Mouse (Mus musculus) megakaryocyte progenitor cell, adult 5-6 weeks (primary cell): ENCODE results near the gene AA986860. TPM values are rescaled to one million over a fixed set of nuclear protein-coding genes. Genes with fewer than 3 reads are reported as not detected.

Source experiments
- ATAC-seq: replicated peaks from 2 replicates; pipeline ENCODE4 v1.8.0; 2016; ENCODE audit warnings: mild to moderate bottlenecking, moderate TSS enrichment, inconsistent platforms; ENCODE audit not compliant: poor library complexity
- total RNA-seq, 2 experiments: library from RNA; stranded (forward) in 1 of 2; stranded (reverse) in 1 of 2; fragments of 157-497, 149-512 nt in 1 of 2; fragments of 200-1000 nt in 1 of 2; gene quantifications; 2 replicates each; pipeline versions ENCODE4 v1.2.3 to v1.2.4; 2015 to 2017

The AA986860 gene
- total RNA-seq, 2 experiments from 2014 or later = 0.10 TPM; not detected in 1

- no peak for ATAC-seq
These were observed 39.3 kb downstream of the AA986860 start for GRCm38 (mm10) chr1:130770981-130771494.

DNA sequence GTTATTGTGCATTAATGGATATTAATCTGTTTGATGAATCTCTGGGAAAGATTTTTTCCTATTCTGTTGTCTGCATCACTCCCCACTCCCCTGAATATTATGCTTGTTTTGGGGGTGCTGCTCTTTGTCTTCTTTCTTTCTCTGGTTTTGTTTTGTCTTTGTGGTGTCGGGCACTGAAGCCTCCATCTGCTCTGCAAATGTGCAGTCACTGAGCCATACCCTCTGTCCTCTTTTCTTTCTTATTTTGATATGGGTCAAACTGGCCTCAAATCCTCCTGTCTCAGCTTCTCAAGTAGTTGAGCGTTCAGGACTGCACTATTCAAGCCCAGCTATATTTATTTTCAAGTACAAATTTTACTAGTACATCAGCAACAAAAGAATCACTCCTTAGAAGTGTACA, 43.5 kb downstream of the AA986860 start:
- ATAC-seq = no peak

DNA sequence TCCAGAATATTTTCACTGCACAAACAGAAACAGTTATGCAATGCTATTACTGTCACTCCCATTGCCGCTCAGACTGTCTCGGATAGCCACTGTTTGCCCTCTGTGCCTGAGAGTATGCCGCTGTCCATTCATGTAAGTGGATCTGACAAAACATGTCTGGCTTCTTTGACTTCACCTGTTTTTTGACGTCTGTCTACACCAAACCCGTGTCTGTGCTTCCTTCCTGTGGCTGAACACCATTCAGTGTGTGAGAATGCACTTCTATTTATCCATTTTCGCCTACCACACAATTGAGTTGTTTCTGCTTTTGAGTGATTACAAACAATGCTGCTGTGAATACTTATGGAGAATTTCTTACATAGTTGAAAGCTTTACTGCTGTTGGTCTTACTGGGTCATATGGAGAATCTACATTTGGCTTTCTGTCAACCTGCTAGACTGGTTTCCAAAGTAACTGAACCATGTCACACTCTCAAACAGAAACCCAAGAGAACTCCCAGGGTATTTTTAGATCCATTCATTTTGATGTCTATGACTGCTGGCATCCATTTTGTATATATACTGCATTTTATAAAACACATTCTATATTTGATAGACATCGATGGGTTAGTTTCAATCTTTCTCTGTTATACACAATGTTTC, 44.0 kb downstream of the AA986860 start:
- no peak for ATAC-seq

DNA sequence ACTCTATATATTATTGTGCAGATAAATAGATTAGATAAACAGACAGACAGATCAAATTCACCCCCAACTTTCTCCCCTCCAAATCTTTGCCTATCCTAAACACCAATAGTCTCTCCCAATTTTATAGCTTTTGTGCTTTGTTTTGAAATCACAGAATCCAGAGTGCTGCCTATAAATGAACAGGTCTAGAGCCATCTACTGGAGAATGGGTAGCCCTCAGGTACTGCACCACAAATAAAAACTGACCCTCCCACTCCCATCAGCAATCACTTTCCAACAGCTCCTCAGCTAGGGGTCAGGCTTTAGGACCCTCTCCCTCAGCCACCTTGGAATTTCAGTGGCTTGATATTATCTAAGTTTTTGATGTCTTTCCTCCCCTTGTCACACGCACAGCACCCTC, 44.9 kb downstream of the AA986860 start:
- ATAC-seq = peak; percentile 76

- no peak for ATAC-seq
These were observed 48.1 kb downstream of the AA986860 start for GRCm38 (mm10) chr1:130779867-130780266.

DNA sequence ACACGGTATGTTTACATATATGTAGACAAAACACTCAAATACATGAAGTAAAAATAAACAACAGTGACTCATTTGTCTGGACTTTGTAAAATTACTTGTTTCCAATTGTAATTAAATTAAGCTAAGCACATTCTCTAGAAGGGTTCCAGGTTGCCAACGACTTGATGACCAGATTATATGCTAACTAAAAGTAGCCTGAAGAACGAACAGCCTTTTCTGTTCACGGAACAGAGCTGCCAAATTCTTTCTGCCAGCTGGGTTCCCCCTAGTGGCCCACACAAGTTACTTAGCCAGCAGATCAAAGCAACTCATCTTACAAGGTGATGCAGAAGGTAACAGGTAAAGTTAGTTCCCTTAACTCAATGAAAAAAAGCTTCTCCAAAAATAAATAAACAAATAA, 52.3 kb downstream of the AA986860 start:
- ATAC-seq = peak; percentile 74

DNA sequence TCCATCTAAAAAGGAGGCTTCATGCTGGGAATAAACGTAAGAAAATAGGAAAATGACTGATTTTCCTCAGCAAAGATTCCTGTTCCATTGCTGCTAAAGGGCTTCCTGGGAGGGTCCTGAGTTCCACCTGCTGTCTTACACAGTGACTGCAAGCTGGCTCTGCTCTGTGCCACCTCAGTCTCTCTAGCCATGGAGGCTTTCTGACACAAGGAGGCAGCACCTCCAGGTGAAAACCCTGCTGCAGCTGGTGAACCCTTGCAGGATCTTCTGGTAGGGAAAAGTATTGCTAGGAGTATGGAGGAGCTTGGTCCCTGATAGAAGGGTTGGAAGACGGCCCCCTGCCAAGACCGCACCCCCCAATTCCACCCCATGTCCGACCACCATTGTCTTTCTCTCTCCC, 55.2 kb downstream of the AA986860 start:
- peak; percentile 75 for ATAC-seq

DNA sequence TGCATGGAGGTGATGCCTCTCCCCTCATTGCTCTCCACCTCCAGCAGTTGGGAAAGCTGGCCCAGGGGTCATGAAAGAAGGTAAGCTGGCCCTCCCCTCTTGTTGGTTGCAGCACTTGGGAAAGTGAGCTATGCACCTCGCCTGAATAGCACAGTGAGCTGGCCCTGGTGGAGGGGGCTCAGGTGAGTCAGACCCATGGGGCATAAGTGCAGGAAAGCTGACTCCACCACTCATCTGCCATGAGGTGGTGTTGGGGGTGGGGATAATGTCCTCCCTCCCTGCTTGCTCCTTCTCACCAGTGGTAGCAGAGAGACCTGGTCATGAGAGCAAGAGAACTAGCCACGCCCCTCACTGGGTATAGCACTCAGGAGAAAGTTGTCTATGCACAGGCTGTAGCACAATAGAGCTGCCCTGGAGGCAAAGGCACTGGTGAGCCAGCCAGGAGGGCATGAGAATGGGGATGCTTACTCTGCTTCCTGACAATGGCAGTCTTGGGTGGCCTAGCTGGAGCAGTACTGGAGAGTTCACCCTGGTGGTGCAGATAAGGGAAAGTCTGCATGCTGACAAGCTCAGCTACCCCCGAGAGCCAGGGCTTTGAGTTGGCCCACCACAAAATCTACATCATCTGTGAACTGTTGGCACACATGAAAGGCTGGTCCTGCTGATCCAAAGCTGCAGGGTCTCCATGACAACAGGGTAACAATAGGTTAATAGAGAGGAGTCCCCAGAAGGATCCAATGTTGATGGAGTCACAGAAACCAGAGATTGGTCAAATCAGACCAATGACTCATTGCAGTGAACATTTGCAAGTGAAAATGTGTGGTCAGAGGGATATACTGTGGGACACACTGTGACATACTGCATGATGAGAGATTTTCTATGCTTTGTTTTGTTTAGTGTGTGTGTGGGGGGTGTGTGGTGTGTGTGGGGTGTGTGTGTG, 58.0 kb downstream of the AA986860 start:
- peak; percentile 39; the same call in 1 of the 2 replicates for ATAC-seq

Other genes with a start within 250 kb of the AA986860 start
- not detected in 2 replicates for gene Zp3r, start 102.4 kb upstream of the AA986860 start, total RNA-seq (2015)
- gene Zp3r, start 102.4 kb upstream of the AA986860 start, total RNA-seq (2017) = not detected in 2 replicates
- gene C4bp, start 70.3 kb upstream of the AA986860 start, total RNA-seq (2015) = not detected in 2 replicates
- gene C4bp, start 70.3 kb upstream of the AA986860 start, total RNA-seq (2017) = not detected in 2 replicates
- not detected in 2 replicates for gene Gm29427, start 16.2 kb upstream of the AA986860 start, total RNA-seq (2015)
- not detected in 2 replicates for gene Gm29427, start 16.2 kb upstream of the AA986860 start, total RNA-seq (2017)
- 8.9 and 9.7 TPM in 2 replicates for gene Yod1, start 14.6 kb upstream of the AA986860 start, total RNA-seq (2015)
- 6.4 and 6.5 TPM in 2 replicates for gene Yod1, start 14.6 kb upstream of the AA986860 start, total RNA-seq (2017)
- 2.9 and 6.9 TPM in 2 replicates for gene Pfkfb2, start 2.7 kb upstream of the AA986860 start, total RNA-seq (2015)
- gene Pfkfb2, start 2.7 kb upstream of the AA986860 start, total RNA-seq (2017) = 15.7 and 17.1 TPM in 2 replicates
- gene Fcamr, start 68.9 kb downstream of the AA986860 start, total RNA-seq (2015) = not detected in 2 replicates
- gene Fcamr, start 68.9 kb downstream of the AA986860 start, total RNA-seq (2017) = not detected in 2 replicates
- gene Pigr, start 94.7 kb downstream of the AA986860 start, total RNA-seq (2015) = not detected in 2 replicates
- not detected in 2 replicates for gene Pigr, start 94.7 kb downstream of the AA986860 start, total RNA-seq (2017)
- not detected in 2 replicates for gene Fcmr, start 133.7 kb downstream of the AA986860 start, total RNA-seq (2015)
- not detected in 2 replicates for gene Fcmr, start 133.7 kb downstream of the AA986860 start, total RNA-seq (2017)
- not detected in 2 replicates for gene Il24, start 155.5 kb downstream of the AA986860 start, total RNA-seq (2015)
- not detected in 2 replicates for gene Il24, start 155.5 kb downstream of the AA986860 start, total RNA-seq (2017)
- gene Il20, start 179.5 kb downstream of the AA986860 start, total RNA-seq (2015) = not detected in 2 replicates
- not detected in 2 replicates for gene Il20, start 179.5 kb downstream of the AA986860 start, total RNA-seq (2017)
- gene Il19, start 208.1 kb downstream of the AA986860 start, total RNA-seq (2015) = 0.61 TPM in 1 of 2 replicates, not detected in the other
- gene Il19, start 208.1 kb downstream of the AA986860 start, total RNA-seq (2017) = not detected in 2 replicates